Mouse (Mus musculus): ENCODE data around the gene Map3k5. TPM values are rescaled to one million over a fixed set of nuclear protein-coding genes. Genes with fewer than 3 reads are reported as not detected.

The Map3k5 gene
- polyA plus RNA-seq, 1 experiment from 2014 or later: 1.6 TPM

GRCm38 (mm10) chr10:20111508-20111907 is 177.2 kb downstream of the Map3k5 start:
- no peak for DNase-seq (ENCODE audit: low spot score)
- WGBS: 86% methylated on average over 5 of the region's 5 CpGs

GRCm38 (mm10) chr10:20112026-20112973 is 178.0 kb downstream of the Map3k5 start:
- no peak overlapping the region for H3K9ac ChIP-seq (replicated peaks; ENCODE audit: low read length)
- no peaks in the 10 kb centered on the region for H3K9me3 ChIP-seq (replicated peaks; ENCODE audit: control insufficient read depth, low read length)
- DNase-seq (ENCODE audit: low spot score) (no peak), ATAC-seq (replicated peaks; ENCODE audit: insufficient number of reproducible peaks, low FRiP score, low TSS enrichment, low read depth) (no peak)
- H3K36me3 ChIP-seq (replicated peaks; ENCODE audit: control insufficient read depth, insufficient read depth, low read depth, low read length): no peaks in the 10 kb centered on the region
- WGBS: 89% methylated on average over 18 of the region's 18 CpGs
- no peak overlapping the region for H3K27ac ChIP-seq (replicated peaks; ENCODE audit: low read depth, low read length)
- H3K4me3 ChIP-seq (ENCODE audit: low read depth, low read length): no peak overlapping the region
- H3K4me1 ChIP-seq (ENCODE audit: control insufficient read depth, insufficient read depth, low read length): no peaks in the 10 kb centered on the region
- H3K27me3 ChIP-seq (ENCODE audit: control insufficient read depth, insufficient read depth, low read length): no peaks in the 10 kb centered on the region
- no peak overlapping the region for H3K4me2 ChIP-seq (ENCODE audit: low read depth, low read length)

More at GRCm38 (mm10) chr10:20111508-20111907, 177.2 kb downstream of the Map3k5 start:
- no peak overlapping the region for H3K27ac ChIP-seq (replicated peaks; ENCODE audit: low read depth, low read length)
- no peak overlapping the region for H3K9ac ChIP-seq (replicated peaks; ENCODE audit: low read length)
- no peak for ATAC-seq (replicated peaks; ENCODE audit: insufficient number of reproducible peaks, low FRiP score, low TSS enrichment, low read depth)
- no peaks in the 10 kb centered on the region for H3K4me1 ChIP-seq (ENCODE audit: control insufficient read depth, insufficient read depth, low read length)
- no peak overlapping the region for H3K4me3 ChIP-seq (ENCODE audit: low read depth, low read length)
- no peaks in the 10 kb centered on the region for H3K9me3 ChIP-seq (replicated peaks; ENCODE audit: control insufficient read depth, low read length)
- H3K4me2 ChIP-seq (ENCODE audit: low read depth, low read length): no peak overlapping the region
- H3K36me3 ChIP-seq (replicated peaks; ENCODE audit: control insufficient read depth, insufficient read depth, low read depth, low read length): no peaks in the 10 kb centered on the region
- no peaks in the 10 kb centered on the region for H3K27me3 ChIP-seq (ENCODE audit: control insufficient read depth, insufficient read depth, low read length)

- DNase-seq (ENCODE audit: low spot score): no peak
- Histone ChIP-seq H3K9ac (replicated peaks; ENCODE audit: low read length) (no peak overlapping the region), H3K4me2 (ENCODE audit: low read depth, low read length) (no peak overlapping the region), H3K4me3 (ENCODE audit: low read depth, low read length) (no peak overlapping the region), H3K36me3 (replicated peaks; ENCODE audit: control insufficient read depth, insufficient read depth, low read depth, low read length) (no peaks in the 10 kb centered on the region), H3K4me1 (ENCODE audit: control insufficient read depth, insufficient read depth, low read length) (no peaks in the 10 kb centered on the region), H3K27me3 (ENCODE audit: control insufficient read depth, insufficient read depth, low read length) (no peaks in the 10 kb centered on the region), H3K9me3 (replicated peaks; ENCODE audit: control insufficient read depth, low read length) (no peaks in the 10 kb centered on the region), H3K27ac (replicated peaks; ENCODE audit: low read depth, low read length) (no peak overlapping the region)
- no peak for ATAC-seq (replicated peaks; ENCODE audit: insufficient number of reproducible peaks, low FRiP score, low TSS enrichment, low read depth)
- WGBS: 89% methylated on average over 15 of the region's 15 CpGs
These were observed 185.5 kb downstream of the Map3k5 start for GRCm38 (mm10) chr10:20119504-20120425.

- Histone ChIP-seq H3K9ac (replicated peaks; ENCODE audit: low read length) (no peak overlapping the region), H3K4me3 (ENCODE audit: low read depth, low read length) (no peak overlapping the region), H3K4me1 (ENCODE audit: control insufficient read depth, insufficient read depth, low read length) (no peaks in the 10 kb centered on the region), H3K27ac (replicated peaks; ENCODE audit: low read depth, low read length) (no peak overlapping the region), H3K4me2 (ENCODE audit: low read depth, low read length) (no peak overlapping the region), H3K36me3 (replicated peaks; ENCODE audit: control insufficient read depth, insufficient read depth, low read depth, low read length) (no peaks in the 10 kb centered on the region), H3K9me3 (replicated peaks; ENCODE audit: control insufficient read depth, low read length) (no peaks in the 10 kb centered on the region), H3K27me3 (ENCODE audit: control insufficient read depth, insufficient read depth, low read length) (no peaks in the 10 kb centered on the region)
- DNase-seq (ENCODE audit: low spot score) (no peak), ATAC-seq (replicated peaks; ENCODE audit: insufficient number of reproducible peaks, low FRiP score, low TSS enrichment, low read depth) (no peak)
- WGBS: 83% methylated on average over 4 of the region's 4 CpGs
These were observed 187.7 kb downstream of the Map3k5 start for GRCm38 (mm10) chr10:20121981-20122380.

GRCm38 (mm10) chr10:20123401-20123800 is 189.1 kb downstream of the Map3k5 start:
- Histone ChIP-seq H3K4me1 (ENCODE audit: control insufficient read depth, insufficient read depth, low read length) (no peaks in the 10 kb centered on the region), H3K4me2 (ENCODE audit: low read depth, low read length) (no peak overlapping the region), H3K27ac (replicated peaks; ENCODE audit: low read depth, low read length) (no peak overlapping the region), H3K27me3 (ENCODE audit: control insufficient read depth, insufficient read depth, low read length) (no peaks in the 10 kb centered on the region), H3K36me3 (replicated peaks; ENCODE audit: control insufficient read depth, insufficient read depth, low read depth, low read length) (no peaks in the 10 kb centered on the region), H3K9ac (replicated peaks; ENCODE audit: low read length) (no peak overlapping the region), H3K9me3 (replicated peaks; ENCODE audit: control insufficient read depth, low read length) (no peaks in the 10 kb centered on the region), H3K4me3 (ENCODE audit: low read depth, low read length) (no peak overlapping the region)
- ATAC-seq (replicated peaks; ENCODE audit: insufficient number of reproducible peaks, low FRiP score, low TSS enrichment, low read depth) (no peak), DNase-seq (ENCODE audit: low spot score) (peak; percentile 13)
- 41% methylated on average over 9 of the region's 9 CpGs for WGBS

- no peak for ATAC-seq (replicated peaks; ENCODE audit: insufficient number of reproducible peaks, low FRiP score, low TSS enrichment, low read depth)
These were observed 190.3 kb downstream of the Map3k5 start for GRCm38 (mm10) chr10:20124576-20124975.

GRCm38 (mm10) chr10:20125226-20125625 is 191.0 kb downstream of the Map3k5 start:
- Histone ChIP-seq H3K36me3 (replicated peaks; ENCODE audit: control insufficient read depth, insufficient read depth, low read depth, low read length) (no peaks in the 10 kb centered on the region), H3K9ac (replicated peaks; ENCODE audit: low read length) (no peak overlapping the region), H3K4me3 (ENCODE audit: low read depth, low read length) (no peak overlapping the region), H3K27ac (replicated peaks; ENCODE audit: low read depth, low read length) (no peak overlapping the region), H3K4me1 (ENCODE audit: control insufficient read depth, insufficient read depth, low read length) (no peaks in the 10 kb centered on the region), H3K4me2 (ENCODE audit: low read depth, low read length) (no peak overlapping the region), H3K27me3 (ENCODE audit: control insufficient read depth, insufficient read depth, low read length) (no peaks in the 10 kb centered on the region), H3K9me3 (replicated peaks; ENCODE audit: control insufficient read depth, low read length) (no peaks in the 10 kb centered on the region)
- DNase-seq (ENCODE audit: low spot score) (peak; percentile 82), ATAC-seq (replicated peaks; ENCODE audit: insufficient number of reproducible peaks, low FRiP score, low TSS enrichment, low read depth) (no peak)
- WGBS: 50% methylated on average over 4 of the region's 4 CpGs

More at GRCm38 (mm10) chr10:20124576-20124975, 190.3 kb downstream of the Map3k5 start:
- Histone ChIP-seq H3K9ac (replicated peaks; ENCODE audit: low read length) (no peak overlapping the region), H3K4me1 (ENCODE audit: control insufficient read depth, insufficient read depth, low read length) (no peaks in the 10 kb centered on the region), H3K27me3 (ENCODE audit: control insufficient read depth, insufficient read depth, low read length) (no peaks in the 10 kb centered on the region), H3K36me3 (replicated peaks; ENCODE audit: control insufficient read depth, insufficient read depth, low read depth, low read length) (no peaks in the 10 kb centered on the region), H3K27ac (replicated peaks; ENCODE audit: low read depth, low read length) (no peak overlapping the region), H3K4me2 (ENCODE audit: low read depth, low read length) (no peak overlapping the region), H3K9me3 (replicated peaks; ENCODE audit: control insufficient read depth, low read length) (no peaks in the 10 kb centered on the region), H3K4me3 (ENCODE audit: low read depth, low read length) (no peak overlapping the region)
- DNase-seq (ENCODE audit: low spot score): no peak
- WGBS: 81% methylated on average over 12 of the region's 12 CpGs

All from embryonic facial prominence, embryonic 11.5 days (tissue).